Mouse (Mus musculus) kidney, embryonic 14.5 days (tissue): ENCODE data around the gene Epb41l2. TPM values are rescaled to one million over a fixed set of nuclear protein-coding genes. Genes with fewer than 3 reads are reported as not detected.

ENCODE experiments used
- ATAC-seq: fragments of 200-750 bp; cut with Nextera tagmentation; 2 replicates; pipeline ENCODE4 v1.8.0; 2017; ENCODE audit warnings: moderate number of reproducible peaks, mild to moderate bottlenecking, moderate TSS enrichment, moderate library complexity; ENCODE audit not compliant: low FRiP score, low TSS enrichment
- H3K27ac ChIP-seq: fragments of 300-500 bp; sonication (generic); 2 replicates; pipeline ENCODE4 v1.5.1; 2014; ENCODE audit warnings: low read depth, mild to moderate bottlenecking, low read length, moderate library complexity, mixed read lengths
- H3K27me3 ChIP-seq: fragments of 300-500 bp; sonication (generic); 2 replicates; pipeline ENCODE4 v1.6.1; 2014; ENCODE audit warnings: mild to moderate bottlenecking, low read length; ENCODE audit not compliant: control insufficient read depth, insufficient read depth
- H3K36me3 ChIP-seq: fragments of 300-500 bp; sonication (generic); 2 replicates; pipeline ENCODE4 v1.6.1; 2014; ENCODE audit warnings: low read length, mixed read lengths; ENCODE audit not compliant: control insufficient read depth, insufficient read depth
- H3K4me1 ChIP-seq: fragments of 300-500 bp; sonication (generic); 2 replicates; pipeline ENCODE4 v1.6.1; 2014; ENCODE audit warnings: low read length, mixed read lengths; ENCODE audit not compliant: control insufficient read depth, insufficient read depth
- H3K4me2 ChIP-seq: fragments of 300-500 bp; sonication (generic); replicated peaks from 2 replicates; pipeline ENCODE4 v1.6.1; 2014; ENCODE audit warnings: low read depth, mild to moderate bottlenecking, low read length
- H3K4me3 ChIP-seq: fragments of 300-500 bp; sonication (generic); 2 replicates; pipeline ENCODE4 v1.5.1; 2014; ENCODE audit warnings: mild to moderate bottlenecking, low read length
- H3K9ac ChIP-seq: fragments of 300-500 bp; sonication (generic); 2 replicates; pipeline ENCODE4 v1.6.1; 2014; ENCODE audit warnings: low read depth, mild to moderate bottlenecking, low read length, moderate library complexity
- H3K9me3 ChIP-seq: fragments of 300-500 bp; sonication (generic); 2 replicates; pipeline ENCODE4 v1.6.1; 2016; ENCODE audit warnings: low read length; ENCODE audit not compliant: control insufficient read depth
- WGBS: fragments of 180-500 bp; shearing (Covaris S2); extraction: QIAGEN DNeasy Blood & Tissue Kit; methylation state at CpG from one replicate; pipeline ENCODE4 v1.1.7; 2014; 5-methylcytosine and 5-hydroxymethylcytosine counted together
- polyA plus RNA-seq: library from polyadenylated mRNA; unstranded; fragments of >200 nt; fragmentation: Nextera tagmentation; extraction: Ambion mirVana; gene quantifications from 2 replicates; pipeline ENCODE4 v1.2.1, GENCODE M21; 2014

Gene Epb41l2
- polyA plus RNA-seq, 1 experiment from 2014 or later: 66.4 TPM

GRCm38 (mm10) chr10:25372510-25373148, 13.0 kb downstream of the Epb41l2 start:
- H3K36me3 ChIP-seq: peaks cover under 1% of the 10 kb centered on the region; the same call in 1 of the 2 replicates
- WGBS: 56% methylated on average over 10 of the region's 10 CpGs
- no peak overlapping the region for H3K27ac ChIP-seq
- ATAC-seq: no peak
- H3K27me3 ChIP-seq: no peaks in the 10 kb centered on the region
- no peak overlapping the region for H3K4me3 ChIP-seq
- peaks cover 7% of the 10 kb centered on the region; the same call in 1 of the 2 replicates for H3K4me1 ChIP-seq
- H3K9me3 ChIP-seq: no peaks in the 10 kb centered on the region
- no peak overlapping the region for H3K9ac ChIP-seq
- no peak overlapping the region for H3K4me2 ChIP-seq

GRCm38 (mm10) chr10:25375036-25375435, 15.4 kb downstream of the Epb41l2 start:
- Histone ChIP-seq H3K4me2 (no peak overlapping the region), H3K4me1 (peaks cover 7% of the 10 kb centered on the region; the same call in 1 of the 2 replicates), H3K27me3 (no peaks in the 10 kb centered on the region), H3K36me3 (peaks cover 6% of the 10 kb centered on the region; the same call in 1 of the 2 replicates), H3K9ac (no peak overlapping the region), H3K9me3 (no peaks in the 10 kb centered on the region), H3K4me3 (no peak overlapping the region), H3K27ac (no peak overlapping the region)
- WGBS: 78% methylated on average over 4 of the region's 4 CpGs
- ATAC-seq: no peak

DNA sequence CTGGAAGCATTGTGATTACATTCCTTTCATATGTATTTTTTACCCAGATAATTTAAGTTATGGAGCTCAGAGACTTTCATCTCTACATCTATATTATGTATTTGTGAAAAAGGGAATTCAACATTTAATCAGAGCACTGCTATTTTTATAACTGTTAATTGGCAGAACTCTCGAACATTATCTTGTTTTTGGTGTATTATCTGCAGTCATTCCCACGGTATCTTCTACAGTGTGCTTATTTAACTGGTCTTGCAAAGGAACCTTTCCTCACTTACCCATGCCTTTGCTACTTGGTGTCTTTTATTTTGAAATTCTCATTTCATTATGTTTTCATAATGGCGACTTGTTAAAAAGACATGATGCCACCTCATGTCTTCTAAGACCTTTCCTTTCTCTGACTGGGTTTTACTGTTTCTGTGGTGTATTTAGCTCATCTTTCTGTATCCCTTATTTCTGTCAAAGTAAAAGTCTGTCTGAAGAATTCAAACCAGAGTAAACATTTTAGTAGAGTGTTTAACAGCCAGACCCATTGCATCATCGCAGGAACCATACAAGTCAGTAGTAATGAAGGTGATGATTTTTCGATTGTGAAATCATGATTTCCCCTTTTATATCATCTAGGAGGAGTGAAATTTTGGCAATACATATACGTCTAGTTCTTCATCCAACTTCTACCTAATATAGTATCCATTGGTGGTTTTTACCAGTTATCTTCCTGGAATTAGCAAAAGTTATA, 21.3 kb downstream of the Epb41l2 start:
- 90% methylated on average over 6 of the region's 6 CpGs for WGBS
- H3K36me3 ChIP-seq: peaks cover 6% of the 10 kb centered on the region; the same call in 1 of the 2 replicates
- H3K27ac ChIP-seq: no peak overlapping the region
- no peak overlapping the region for H3K9ac ChIP-seq
- no peaks in the 10 kb centered on the region for H3K9me3 ChIP-seq
- peaks cover 4% of the 10 kb centered on the region; the same call in 1 of the 2 replicates for H3K4me1 ChIP-seq
- no peak overlapping the region for H3K4me2 ChIP-seq
- no peaks in the 10 kb centered on the region for H3K27me3 ChIP-seq
- ATAC-seq: no peak
- H3K4me3 ChIP-seq: no peak overlapping the region

GRCm38 (mm10) chr10:25381951-25382350, 22.4 kb downstream of the Epb41l2 start:
- 61% methylated on average over 10 of the region's 10 CpGs for WGBS
- no peak for ATAC-seq
- no peak overlapping the region; the same call in 1 of the 2 replicates for H3K27ac ChIP-seq
- no peaks in the 10 kb centered on the region for H3K9me3 ChIP-seq
- no peaks in the 10 kb centered on the region for H3K27me3 ChIP-seq
- H3K4me1 ChIP-seq: peaks cover 12% of the 10 kb centered on the region; the same call in 1 of the 2 replicates
- H3K4me2 ChIP-seq: no peak overlapping the region
- H3K9ac ChIP-seq: no peak overlapping the region
- no peak overlapping the region for H3K4me3 ChIP-seq
- peaks cover 6% of the 10 kb centered on the region; the same call in 1 of the 2 replicates for H3K36me3 ChIP-seq

- H3K36me3 ChIP-seq: peaks cover 2% of the 10 kb centered on the region; the same call in 1 of the 2 replicates
- no peaks in the 10 kb centered on the region for H3K9me3 ChIP-seq
- ATAC-seq: no peak
- H3K9ac ChIP-seq: no peak overlapping the region
- H3K4me2 ChIP-seq: no peak overlapping the region
- no peak overlapping the region for H3K27ac ChIP-seq
- 84% methylated on average over 5 of the region's 5 CpGs for WGBS
- peaks cover 17% of the 10 kb centered on the region; the same call in 1 of the 2 replicates for H3K4me1 ChIP-seq
- H3K27me3 ChIP-seq: no peaks in the 10 kb centered on the region
- H3K4me3 ChIP-seq: no peak overlapping the region
These were observed 23.6 kb downstream of the Epb41l2 start for GRCm38 (mm10) chr10:25383171-25383570.

DNA sequence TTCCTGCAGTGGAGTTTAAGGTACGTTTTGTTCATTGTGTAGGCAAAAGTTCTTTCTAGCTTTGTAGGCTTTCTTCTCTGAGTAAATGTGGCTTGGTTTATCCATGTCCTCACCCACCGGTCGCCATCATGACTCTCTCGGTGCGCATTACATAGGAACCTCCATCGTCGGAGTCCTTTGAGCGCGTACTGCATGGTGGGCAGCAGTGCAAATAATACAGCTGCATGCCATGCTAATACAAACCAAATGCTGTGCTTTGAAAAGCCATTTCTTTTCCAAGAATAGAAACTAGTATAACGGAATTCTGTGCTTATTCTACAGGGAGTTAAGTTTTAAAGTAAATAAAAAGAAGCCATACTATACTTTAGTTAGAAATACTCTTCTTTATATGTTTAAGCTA, 24.8 kb downstream of the Epb41l2 start:
- no peaks in the 10 kb centered on the region for H3K27me3 ChIP-seq
- no peaks in the 10 kb centered on the region for H3K9me3 ChIP-seq
- H3K4me2 ChIP-seq: no peak overlapping the region
- no peak overlapping the region for H3K9ac ChIP-seq
- WGBS: 93% methylated on average over 10 of the region's 10 CpGs
- peaks cover 17% of the 10 kb centered on the region; the same call in 1 of the 2 replicates for H3K4me1 ChIP-seq
- H3K4me3 ChIP-seq: no peak overlapping the region
- H3K36me3 ChIP-seq: no peaks in the 10 kb centered on the region
- no peak overlapping the region for H3K27ac ChIP-seq
- no peak for ATAC-seq

DNA sequence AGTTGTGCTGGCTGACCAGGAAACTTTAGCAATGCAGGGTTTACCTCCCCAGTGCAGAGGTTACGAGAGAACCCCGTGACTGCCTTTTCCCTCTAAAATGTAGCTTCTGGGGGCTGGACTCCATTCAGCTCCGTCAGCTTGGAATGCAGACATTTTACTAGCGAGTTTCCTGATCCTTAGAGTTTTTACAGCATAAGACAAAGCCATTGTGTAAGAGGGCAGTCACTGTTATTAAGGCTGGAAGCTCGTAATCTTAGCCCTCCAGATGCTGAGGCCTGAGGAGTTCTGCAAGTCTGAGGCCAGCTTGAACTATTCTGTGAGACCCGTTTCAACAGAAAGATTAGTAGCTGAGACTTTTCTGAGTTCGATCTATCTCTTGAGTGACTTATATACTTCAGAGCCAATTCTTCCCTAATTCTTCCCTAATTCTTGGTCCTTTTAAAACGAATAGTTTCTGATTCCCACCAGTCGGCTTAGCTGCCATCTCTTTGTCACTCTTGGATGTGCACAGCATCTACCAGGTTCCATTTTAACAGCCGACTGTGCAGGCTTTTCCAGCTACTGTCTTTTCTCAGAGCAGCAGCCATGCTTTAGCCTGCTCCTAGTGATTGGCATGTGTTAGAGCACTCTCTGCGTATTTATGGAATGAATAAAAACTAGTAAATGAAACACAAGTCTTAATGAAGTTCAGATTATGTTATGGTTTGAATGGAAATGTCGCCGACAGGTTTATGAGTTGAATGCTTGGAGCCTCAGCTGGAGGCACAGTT, 26.4 kb downstream of the Epb41l2 start:
- H3K36me3 ChIP-seq: no peaks in the 10 kb centered on the region
- H3K4me1 ChIP-seq: peaks cover 17% of the 10 kb centered on the region; the same call in 1 of the 2 replicates
- WGBS: 47% methylated on average over 13 of the region's 13 CpGs
- ATAC-seq: no peak
- no peaks in the 10 kb centered on the region for H3K27me3 ChIP-seq
- H3K9ac ChIP-seq: no peak overlapping the region
- peak overlapping the region; percentile 63; the same call in 1 of the 2 replicates for H3K27ac ChIP-seq
- H3K4me2 ChIP-seq: no peak overlapping the region
- no peaks in the 10 kb centered on the region for H3K9me3 ChIP-seq
- no peak overlapping the region for H3K4me3 ChIP-seq

DNA sequence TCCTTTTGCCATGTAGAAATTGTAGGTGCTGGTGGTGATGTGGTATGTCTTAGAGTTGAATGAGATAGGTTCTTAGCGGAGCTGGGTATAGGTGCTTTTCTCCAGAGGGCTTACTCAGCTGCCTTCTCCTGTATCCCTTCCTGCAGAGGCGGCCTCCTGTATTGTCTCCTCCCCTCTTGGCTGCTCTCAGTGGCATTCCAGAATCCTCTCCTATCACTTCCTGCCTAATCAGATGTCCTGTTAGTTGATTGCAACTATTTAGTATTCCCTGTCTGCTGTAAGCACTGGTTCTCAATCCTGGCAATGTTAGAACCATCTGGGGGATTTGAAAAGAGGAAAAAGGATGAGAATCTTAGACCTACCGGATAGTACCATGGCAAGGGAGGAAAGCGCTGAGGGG, 27.3 kb downstream of the Epb41l2 start:
- Histone ChIP-seq H3K27ac (no peak overlapping the region; the same call in 1 of the 2 replicates), H3K4me2 (no peak overlapping the region)
- ATAC-seq: no peak; the same call in 1 of the 2 replicates

More for the DNA sequence above, 27.3 kb downstream of the Epb41l2 start:
- no peaks in the 10 kb centered on the region for H3K36me3 ChIP-seq
- no peaks in the 10 kb centered on the region for H3K27me3 ChIP-seq
- no peak overlapping the region for H3K9ac ChIP-seq
- no peaks in the 10 kb centered on the region for H3K9me3 ChIP-seq
- H3K4me1 ChIP-seq: peaks cover 17% of the 10 kb centered on the region; the same call in 1 of the 2 replicates
- 57% methylated on average over 4 of the region's 4 CpGs for WGBS
- no peak overlapping the region for H3K4me3 ChIP-seq
